Mouse (Mus musculus) mesoderm, embryonic 11.5 days (tissue): ENCODE data around the gene Pde1a.
A peak's percentile ranks its signal among the peaks of the same experiment; 100 is the strongest.
"Not testable (repeated sequence)": the region's sequence is repeated elsewhere in the genome, so short reads cannot be mapped to it uniquely, and the experiment has no call there.

ENCODE experiments used
- DNase-seq: peaks from one replicate; pipeline ENCODE4 v3.0.0-alpha.2; 2012; ENCODE audit warnings: low read depth, low spot score

Gene Pde1a

DNA sequence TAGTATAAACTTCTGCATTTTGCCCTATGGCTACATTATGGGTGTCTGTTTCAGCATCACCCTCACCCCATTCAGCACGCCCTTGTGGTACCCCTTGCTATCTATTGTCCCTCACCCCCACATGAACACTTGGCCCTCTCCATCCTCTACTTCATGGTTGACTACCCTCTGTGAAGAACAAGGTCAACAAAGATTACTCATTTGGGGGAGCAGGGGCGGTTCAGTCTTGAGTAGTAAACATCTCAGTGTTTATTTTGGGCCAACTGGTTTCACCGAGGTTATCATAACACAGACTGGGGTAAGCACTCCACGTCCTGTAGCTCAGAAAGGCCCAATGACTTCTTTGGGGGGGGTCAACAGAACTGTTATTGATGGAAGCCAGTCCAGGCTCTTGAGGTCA lies 164.3 kb downstream of the Pde1a start:
- DNase-seq = no peak

DNA sequence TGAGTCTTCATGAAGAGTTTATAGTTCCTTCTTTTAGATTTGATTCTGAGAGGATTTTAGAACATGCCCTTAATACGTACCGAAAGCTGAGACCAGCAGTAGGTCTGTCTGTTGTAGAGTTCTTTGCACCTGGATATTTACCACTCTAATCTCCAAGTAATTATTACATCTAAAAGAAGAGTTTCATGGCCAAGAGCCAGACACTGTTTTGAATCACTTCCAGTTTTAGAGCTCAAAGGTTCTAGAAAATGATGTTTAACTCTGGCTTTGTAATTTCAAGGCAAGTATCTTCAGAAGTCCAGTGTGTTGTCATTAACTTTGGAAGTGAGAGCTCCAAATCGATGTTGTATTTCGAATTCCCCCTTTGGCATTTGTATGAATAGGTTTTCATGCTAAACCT lies 167.8 kb downstream of the Pde1a start:
- no peak for DNase-seq

DNA sequence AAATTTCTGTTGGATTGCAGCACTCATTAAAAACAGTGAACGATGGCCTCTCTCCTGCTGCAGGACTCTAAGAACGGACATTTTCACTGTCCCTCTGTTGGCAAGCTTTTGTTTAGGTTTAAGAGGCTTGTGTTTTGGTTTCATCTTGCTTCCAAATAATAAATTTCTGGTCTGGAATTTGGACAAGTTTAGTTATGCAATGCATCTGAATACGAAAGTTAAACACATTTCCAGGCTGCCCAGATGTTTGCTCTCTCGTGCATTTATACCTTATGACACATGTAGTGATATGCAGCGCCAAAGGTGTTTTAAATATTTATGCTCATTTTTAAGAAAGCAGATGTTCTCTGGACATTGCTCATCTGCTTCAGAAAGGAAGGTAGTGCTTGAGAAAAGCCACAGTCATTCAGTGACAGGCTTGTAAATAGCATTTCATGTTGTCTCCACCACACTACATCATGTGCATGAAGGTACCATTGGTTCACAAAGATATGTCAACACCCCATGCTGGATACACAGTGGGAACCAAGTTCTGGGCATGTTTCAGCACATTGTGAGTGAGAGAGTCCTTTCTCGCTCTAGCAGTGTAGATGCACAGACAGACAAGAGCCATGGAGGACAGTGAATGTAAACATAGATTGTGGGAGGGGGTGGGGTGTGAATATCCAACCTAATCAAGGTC lies 171.5 kb downstream of the Pde1a start:
- DNase-seq = no peak

DNA sequence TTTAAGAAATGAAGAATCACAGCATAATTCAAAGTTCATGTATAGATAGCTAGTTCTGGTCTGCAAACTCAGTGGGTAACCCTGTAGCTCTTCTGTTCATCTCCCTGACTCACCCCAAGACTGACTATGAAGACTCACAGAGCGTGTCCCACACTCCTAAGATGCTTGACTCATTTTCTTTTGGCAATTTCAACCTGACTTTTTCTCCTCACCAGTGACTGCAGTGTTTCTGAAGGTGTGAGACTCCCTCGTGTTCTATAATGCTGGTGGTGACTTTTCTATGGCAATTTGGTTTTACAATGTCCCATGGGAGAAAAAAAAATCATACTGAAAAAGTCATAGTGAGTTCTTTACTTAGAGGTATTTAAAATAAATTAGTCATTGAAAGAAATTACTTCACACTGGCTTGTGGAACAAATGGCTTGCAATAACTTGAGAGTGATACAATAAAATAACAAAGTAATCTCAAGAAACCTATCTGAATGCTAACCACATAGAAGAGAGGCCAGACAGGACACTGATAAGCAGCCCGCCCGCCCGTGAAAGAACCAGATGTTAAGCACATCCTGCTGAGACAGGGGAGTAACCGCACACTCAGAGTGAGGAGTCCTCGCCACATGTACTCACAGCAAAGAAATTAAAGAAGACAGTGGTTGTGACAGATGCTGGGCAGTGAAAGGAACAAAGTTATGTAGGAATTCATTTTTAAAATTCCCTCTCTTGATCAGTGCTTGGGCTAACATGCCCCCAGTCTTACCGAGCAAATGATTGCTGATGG lies 183.2 kb downstream of the Pde1a start:
- no peak for DNase-seq

DNA sequence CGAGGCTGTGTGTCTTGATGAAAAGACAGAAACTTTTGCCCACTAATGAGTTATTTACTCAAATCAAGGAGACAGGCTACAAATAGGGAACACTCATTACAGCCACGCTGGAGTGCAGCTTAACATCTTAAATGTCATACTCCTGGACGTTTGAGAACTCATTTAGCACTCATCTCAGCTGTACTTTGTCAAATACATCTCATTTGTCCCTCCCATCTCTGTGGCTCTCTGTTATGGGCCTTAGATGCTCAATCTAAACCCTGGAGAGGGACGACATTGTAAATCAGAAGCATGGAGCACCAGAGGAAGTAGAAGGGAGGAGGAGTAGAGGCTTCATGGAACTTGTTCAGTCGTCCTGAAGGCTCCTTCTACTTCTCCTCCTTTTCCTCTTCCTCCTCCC lies 194.6 kb downstream of the Pde1a start:
- no peak for DNase-seq

DNA sequence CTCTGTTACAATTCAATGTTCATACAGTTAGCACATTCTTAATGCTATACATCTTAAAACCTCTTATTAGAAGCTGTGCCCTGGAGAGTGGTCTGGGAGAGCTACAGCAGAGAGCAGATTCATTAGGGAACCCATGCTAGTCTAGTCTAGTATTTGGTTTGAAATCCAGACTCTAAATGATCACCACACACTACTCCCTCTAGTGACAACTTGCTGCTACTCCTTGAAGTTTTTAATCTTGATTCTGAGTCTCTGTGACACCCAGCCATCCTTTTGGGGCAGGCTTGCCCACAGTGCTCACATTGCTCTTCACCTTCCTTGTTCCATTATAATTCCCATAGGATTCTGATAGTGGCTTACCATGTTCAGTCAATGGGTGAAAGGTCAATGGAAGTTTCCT lies 206.9 kb downstream of the Pde1a start:
- no peak for DNase-seq

DNA sequence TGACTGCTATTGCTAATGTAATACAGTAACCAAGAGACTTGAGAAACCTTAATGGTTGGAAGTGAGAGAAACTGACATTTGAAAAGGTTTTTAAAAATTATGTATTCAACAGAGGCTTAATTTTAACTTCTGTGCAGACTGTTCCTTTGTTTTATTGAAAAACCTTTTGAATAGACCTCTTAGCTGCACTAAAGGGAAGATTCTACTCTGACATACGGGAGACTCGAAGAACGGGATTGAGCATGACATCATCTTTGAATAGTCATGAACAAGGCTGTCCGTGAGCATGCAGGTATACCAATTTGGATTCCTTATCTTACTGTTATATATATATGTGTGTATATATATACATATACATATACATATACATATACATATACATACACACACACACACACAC lies 207.9 kb downstream of the Pde1a start:
- DNase-seq = no peak

DNA sequence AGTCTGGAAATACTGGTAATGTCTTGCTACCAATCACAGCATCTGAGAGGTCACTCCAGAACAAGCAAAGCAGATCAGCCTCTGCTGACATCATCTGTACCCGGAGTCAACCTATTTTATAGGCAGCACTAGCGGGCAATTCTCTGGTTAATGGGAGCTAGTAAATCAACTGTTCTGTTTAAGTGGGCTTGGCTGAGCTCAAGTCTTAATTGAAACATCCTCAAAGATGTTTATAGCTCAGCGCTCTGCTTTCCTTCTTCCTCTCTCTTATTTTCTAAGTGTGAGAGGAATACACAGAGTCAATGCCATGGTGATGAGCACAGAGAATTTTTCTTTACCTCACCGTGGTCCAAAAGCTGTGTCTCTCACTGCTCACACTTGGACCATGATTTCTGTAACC lies 208.8 kb downstream of the Pde1a start:
- no peak for DNase-seq

DNA sequence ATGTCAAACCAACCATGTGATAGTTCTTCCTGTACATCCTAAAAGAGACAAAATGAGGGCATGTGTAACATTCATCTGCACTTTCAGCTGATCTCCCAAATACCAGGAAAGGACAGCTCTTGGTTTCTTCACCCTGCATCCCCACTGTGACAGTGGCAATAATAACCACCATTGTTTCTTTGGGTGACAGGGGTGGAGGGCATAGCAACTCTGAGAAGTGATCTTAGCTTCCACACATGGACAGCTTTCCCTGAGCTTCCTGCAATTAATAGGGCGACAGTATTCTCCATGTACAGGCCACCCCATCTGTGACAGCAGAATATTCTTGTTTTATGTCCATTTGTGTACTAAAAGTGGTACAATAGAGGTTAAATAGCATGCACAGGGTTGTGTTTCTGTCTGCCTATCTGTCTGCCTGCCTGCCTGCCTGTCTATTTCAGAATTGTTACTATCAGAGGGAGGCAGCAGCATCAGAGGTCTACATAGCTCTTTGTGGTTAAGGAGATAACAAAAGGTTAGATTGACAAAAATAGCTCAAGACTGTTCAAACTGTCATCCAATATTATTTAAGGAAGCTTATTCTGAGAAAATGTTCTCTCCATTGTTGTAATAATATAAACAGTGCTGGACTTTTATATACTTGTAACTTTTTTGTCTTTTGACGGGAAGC lies 227.3 kb downstream of the Pde1a start:
- no peak for DNase-seq

DNA sequence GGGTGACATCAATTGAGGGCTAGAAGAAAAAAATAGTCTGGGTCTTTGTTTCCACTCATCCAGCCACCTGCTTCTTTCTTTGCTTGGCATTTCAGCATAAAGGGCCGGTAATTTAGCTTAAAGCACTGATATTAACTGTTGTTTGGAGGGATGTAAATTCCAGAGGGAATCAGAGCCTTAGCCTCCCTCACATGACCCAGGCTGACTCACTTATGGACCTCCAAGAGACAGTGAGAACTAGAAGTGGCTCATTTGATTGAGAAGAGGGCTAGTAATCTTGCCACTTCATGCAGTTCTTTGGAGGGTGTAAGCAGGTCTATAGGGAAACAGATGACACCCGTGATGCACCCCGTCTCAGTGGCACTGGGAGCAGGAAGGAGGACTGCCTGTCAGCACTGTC lies 230.7 kb downstream of the Pde1a start:
- DNase-seq = no peak

DNA sequence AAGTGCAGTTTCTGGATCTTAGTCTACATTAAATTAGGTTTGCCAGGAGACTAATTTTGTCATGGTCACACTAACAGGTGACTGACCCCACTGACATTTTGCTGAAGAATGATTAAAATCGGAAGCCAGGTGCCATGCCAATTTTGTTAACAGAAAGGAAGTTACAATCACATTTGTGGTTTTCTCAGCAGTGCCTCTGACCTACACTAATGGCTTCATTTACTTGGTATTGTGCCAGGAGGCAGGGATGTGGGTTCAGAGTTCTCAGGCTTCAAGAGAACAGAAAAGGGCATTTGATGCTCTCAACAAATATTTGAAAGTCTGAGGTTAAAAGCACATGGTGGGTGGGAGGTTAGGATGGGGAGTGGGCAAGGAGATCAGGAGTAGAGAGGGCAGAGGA lies 236.4 kb downstream of the Pde1a start:
- no peak for DNase-seq

DNA sequence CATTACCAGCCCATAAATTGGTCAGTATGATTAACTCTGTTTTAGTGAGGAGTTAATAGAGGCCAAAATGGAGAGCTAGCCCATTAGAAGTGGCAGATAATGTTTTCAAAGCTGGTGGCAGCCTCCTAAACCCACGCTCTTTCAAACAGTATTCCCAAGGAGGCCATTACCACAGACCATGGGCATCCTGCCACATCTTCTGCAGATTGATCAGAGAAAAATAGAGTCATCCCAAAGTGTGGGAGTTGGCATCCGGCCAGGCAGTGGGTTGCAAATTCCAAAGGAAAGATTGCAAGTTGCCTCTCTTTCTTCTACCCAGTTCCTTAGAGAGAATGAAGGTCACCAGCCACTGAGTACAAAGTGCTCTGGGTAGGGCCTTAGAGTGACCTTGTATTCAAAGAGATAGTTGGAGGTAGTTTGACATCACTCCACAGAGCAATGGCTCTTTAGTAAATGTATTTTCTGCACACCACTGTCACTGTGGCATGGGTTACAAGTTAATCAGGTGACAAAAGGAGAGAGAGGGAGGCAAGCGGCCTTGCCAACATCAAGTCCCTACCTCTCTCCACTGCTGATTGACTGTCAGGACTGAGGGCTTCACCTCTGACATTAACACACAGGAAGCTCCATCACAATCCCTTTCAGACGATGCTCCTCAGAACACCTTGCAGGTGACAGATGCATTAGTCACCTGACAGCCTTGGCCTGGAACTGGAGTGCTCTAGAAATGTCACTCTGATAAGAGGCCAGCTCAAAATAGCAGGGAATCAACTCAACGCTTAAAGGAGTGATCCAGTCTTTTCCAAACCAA lies 237.3 kb downstream of the Pde1a start:
- no peak for DNase-seq

DNA sequence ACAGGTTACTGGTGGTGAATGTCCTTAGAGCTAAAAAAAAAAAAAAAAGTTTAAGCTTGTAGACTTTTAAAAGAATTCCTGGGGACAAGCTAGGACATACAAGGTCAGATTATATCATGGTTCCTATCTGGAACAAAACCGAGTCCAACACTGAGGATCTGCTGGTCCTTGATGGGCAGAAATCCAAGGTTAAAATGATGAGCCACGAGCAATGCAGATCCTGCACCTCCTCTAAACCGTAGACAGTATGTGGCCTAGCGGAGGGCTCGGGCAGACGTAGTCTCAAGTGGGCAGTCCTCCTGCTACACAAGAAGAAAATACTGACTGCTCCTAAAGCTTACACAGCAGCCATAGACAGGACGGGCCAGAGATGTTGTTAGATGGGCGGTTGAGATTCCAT lies 238.5 kb downstream of the Pde1a start:
- no peak for DNase-seq

DNA sequence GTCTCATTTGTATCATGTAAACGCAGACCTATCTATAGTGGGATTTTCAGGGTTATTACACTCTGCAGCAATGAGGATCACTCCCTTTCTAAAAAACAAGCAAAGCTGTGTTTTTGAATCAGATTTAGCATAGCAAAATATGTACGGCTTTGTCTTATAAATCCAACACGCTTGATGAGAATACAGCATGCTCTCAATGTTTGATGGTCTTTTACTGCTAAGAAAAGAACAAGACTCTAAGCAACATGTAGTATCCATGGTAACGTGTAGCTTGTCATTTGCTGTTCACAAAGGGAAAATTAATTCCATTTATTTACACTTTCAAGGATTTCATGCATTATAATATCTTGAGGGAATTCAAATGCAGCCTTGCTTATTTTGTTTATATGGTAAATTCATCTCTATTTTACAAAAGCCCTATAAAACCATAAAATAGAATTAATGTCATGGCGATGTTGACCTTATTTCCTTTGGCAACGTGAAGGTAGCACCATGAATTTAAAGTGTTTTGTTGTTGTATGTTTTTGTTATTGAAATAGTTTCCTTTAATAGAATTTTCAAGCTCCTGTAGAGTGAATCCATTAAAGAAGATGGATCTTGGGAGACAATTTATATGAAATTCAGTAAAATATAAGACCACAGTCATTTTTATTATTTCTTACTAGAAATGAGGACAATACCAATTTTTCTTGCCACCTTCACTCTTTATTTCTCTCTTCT lies 245.5 kb downstream of the Pde1a start:
- DNase-seq = no peak

DNA sequence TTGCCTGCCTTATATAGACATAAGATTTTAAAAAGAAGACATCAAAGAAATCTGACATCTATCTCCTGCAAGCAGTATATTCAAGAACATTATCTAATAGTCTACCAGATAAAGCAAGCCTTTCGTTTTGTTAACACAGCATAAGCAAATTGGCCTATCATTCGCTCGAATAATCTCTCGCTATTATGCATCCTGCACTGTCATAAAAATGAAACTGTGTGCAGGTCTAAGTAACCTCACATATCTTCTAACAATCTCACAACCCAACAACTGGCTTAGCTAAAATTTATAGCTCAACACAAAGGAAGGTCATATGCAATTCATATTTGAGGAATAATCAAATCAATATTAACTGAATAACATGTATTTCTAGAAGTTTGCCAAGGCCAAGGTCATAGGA lies 246.0 kb downstream of the Pde1a start:
- DNase-seq = no peak

DNA sequence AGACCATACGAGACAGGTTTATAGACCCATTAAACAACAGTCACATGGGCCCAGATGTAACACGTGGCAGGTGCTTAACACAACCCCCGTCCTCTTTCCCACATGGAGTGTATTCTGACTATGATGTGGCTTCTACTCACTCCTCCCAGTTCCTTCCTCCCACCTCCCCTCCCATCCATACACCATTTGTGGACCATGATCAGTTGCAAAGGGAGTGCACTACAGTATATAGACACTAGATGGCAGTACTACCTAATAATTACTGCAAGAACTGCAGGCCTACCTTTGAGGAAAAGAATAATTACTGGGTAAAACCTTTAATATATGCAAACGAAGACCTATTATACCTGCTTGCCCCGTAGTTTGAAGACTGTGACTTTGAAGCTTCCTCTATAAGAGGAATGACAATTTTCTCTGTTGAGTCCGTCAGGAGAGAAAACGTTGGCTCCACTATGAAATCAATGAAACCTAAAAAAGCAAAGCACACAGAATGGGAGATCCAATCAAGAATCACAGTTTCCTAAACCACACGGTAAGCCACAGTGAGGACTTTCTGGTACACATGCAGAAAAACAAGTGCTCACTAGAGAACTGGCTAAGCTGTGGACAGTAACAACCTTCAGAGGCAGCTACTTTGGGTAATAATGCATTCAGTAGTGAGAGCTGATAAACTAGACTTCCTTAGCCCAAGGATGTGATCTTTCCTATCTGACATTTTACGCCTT lies 263.8 kb downstream of the Pde1a start:
- peak; percentile 81 for DNase-seq

DNA sequence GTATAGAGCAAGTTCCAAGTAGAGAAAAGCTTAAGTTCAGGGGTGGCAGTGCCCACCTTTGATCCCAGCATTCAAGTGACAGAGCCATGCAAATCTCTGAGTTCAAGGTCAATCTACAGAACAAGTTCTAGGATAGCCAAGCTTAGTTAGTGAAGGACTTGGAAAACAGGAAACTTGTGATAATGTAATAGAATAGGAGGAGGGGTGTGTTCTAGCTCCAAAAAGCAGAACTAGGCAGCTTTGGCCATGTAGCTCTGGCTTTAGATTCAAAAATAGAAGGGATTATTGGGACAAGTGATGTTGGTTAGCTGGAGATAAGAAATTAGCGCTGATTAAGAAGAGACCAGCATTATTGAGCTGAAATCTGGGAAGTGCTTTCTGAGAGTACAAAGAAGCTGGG lies 272.4 kb downstream of the Pde1a start:
- DNase-seq = no peak

DNA sequence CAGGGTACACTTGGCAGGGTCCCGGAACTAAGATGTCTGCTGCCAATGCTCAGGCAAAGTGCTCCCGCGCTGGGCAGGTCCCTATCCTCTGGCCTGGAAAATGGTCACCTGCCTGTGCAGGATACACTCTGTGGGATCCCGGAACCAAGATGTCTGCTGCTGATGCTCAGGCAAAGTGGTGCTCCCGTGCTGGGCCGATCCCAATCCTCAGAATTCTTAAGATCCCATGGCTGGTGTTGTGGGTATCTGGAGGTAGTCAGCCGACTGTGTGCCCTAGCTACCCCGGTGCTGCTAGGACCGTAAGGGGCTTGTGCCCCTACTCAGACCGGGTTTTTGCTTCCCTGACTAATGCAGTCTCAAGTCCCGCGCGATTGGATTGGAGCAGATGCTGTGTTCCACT lies 281.9 kb downstream of the Pde1a start:
- DNase-seq = not testable (repeated sequence)

DNA sequence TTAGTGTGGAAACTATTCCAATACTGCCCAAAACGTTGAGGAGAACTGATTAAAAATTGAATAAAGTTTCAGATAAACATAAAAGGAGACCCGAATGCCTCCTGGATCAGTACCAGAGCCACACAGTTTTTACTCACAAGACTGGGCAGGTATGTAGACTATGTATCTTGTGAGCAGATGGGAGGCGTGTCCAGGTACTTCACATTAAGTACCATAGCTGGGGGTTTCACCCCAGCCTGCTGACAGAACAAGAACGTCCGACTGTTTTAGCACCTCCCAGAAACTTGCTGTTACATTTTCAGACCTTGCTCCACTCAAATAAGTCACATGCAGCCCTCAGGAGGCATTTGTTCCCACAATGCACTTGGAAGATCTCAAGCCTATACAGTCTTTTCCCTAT lies 289.7 kb downstream of the Pde1a start:
- no peak for DNase-seq

DNA sequence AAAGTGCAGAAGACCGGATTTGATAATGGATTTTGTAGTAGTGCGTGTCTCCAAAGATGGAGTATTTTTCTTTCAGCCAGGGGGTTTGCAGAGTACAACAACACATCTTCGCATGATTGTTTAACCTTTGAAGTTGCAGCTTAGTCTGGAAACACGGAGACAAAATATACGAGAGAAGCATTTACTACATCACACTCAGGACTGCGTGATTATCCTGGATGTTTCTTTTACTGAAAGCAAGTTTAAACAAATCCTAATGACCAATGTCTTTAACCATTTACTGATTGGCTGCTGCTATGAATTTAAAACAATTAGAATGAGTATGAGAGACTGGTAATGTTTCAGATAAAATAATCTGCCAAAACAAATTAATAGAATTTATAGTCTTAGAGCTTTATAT lies 290.2 kb downstream of the Pde1a start:
- no peak for DNase-seq

DNA sequence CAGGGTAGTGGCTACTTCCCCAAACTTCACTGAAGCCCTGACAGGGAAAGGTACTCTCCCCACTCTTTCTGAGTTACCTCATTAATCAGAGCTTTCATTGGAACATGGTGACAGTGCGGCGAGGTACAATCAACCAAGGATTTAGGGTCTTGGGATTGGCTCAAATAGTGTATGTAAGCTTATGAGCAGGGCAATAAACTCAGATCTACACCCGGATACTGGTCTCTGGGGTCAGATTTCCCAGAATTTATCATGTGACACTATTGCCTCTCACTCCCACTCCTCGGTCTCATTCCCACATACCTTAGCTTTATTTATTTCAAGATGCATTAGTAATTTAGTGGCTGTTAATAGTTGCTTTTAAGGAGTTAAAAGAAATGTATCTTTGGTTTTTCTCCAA lies 303.4 kb downstream of the Pde1a start:
- no peak for DNase-seq
